Mouse (Mus musculus): ENCODE results near the gene Chst3.

DNA sequence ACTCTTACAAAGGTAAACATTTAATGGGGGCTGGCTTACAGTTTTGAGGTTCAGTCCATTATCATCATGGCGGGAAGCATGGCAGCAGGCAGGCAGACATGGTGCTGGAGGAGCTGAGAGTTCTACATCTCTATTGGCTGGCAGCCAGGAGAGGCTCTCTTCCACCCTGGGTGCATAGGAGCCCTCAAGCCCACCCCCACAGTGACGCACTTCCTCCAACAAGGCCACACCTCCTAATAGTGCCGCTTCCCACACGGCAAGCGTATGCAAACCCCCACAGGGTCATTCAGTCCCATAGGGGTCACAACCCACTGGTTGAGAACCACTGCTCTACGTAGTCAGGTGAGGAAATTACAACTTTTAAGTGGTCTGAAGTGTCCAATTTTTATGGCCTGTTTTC is 21.4 kb upstream of the Chst3 start:
- TF ChIP-seq CTCF (IDR thresholded peaks at IDR 0.05; ENCODE audit: control insufficient read depth, insufficient read depth, insufficient read length) (no peak), MYOG (IDR thresholded peaks at IDR 0.05; ENCODE audit: control insufficient read depth, extremely low read depth, insufficient read length) (no peak), USF1 (IDR thresholded peaks at IDR 0.05; ENCODE audit: low read depth) (no peak), MAX (IDR thresholded peaks at IDR 0.05) (no peak), MYOD1 (IDR thresholded peaks at IDR 0.05; ENCODE audit: control insufficient read depth, insufficient read length, low read depth) (no peak)

Data from C2C12 (cell line).